Mouse (Mus musculus) embryo, embryonic 11.5 days (tissue): ENCODE data around the gene Adipor2.
A peak's percentile ranks its signal among the peaks of the same experiment; 100 is the strongest.
"Not testable (repeated sequence)": the region's sequence is repeated elsewhere in the genome, so short reads cannot be mapped to it uniquely, and the experiment has no call there.

Source experiments
- DNase-seq: peaks from one replicate; pipeline ENCODE4 v3.0.0-alpha.2; 2012; ENCODE audit warnings: low read depth, low spot score

The Adipor2 gene

GRCm38 (mm10) chr6:119417354-119417753 lies at the start of gene Adipor2:
Gene Adipor2, minus strand, starts transcription at chr6:119417704.
- peak; percentile 48 for DNase-seq

- no peak for DNase-seq
Observed at GRCm38 (mm10) chr6:119466161-119466560, 48.7 kb upstream of the Adipor2 start.

DNA sequence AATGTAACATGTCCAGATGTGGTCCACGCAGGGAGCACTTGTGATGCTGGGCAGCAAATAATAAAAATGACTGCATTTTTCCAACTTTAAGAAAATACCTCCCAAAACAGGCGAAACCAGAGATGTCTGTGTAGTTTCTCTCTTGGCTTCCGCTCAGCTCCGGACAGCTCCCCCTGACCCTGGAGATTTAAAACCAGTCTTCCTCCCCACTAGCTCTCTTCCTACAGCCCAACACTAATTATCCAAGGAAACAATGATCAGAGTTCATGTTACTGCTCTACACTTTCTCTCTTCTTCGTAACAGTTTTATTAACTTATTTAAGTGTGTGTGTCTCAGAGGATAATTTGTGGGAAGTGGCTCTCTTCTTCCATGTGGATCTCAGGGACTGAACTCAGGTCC lies 42.9 kb upstream of the Adipor2 start:
- no peak for DNase-seq

GRCm38 (mm10) chr6:119459041-119459440 lies 41.5 kb upstream of the Adipor2 start:
- no peak for DNase-seq

DNA sequence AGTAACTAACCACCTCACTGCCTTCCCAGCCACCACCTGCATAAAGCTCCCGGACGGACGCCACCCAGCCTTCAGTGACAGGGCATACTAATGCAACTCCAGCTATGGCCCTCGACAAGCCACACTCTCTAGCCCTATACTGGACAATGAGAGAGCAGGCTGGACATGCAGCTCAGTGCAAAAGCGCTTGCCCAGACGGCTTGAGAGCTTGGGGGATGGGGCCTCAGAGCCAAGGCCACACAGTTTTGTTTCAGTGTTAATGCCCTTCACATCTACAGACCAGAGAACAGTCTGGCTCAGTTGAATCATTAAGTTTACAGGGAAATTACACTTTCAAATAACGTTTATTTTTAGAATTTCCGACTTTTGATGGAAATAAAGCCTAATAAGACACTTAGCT lies 40.7 kb upstream of the Adipor2 start:
- no peak for DNase-seq

GRCm38 (mm10) chr6:119451981-119452499 lies 34.5 kb upstream of the Adipor2 start:
- peak; percentile 39 for DNase-seq

GRCm38 (mm10) chr6:119450965-119451943 lies 33.8 kb upstream of the Adipor2 start:
- no peak for DNase-seq

GRCm38 (mm10) chr6:119449060-119449499 lies 31.6 kb upstream of the Adipor2 start:
- DNase-seq: peak; percentile 41

DNA sequence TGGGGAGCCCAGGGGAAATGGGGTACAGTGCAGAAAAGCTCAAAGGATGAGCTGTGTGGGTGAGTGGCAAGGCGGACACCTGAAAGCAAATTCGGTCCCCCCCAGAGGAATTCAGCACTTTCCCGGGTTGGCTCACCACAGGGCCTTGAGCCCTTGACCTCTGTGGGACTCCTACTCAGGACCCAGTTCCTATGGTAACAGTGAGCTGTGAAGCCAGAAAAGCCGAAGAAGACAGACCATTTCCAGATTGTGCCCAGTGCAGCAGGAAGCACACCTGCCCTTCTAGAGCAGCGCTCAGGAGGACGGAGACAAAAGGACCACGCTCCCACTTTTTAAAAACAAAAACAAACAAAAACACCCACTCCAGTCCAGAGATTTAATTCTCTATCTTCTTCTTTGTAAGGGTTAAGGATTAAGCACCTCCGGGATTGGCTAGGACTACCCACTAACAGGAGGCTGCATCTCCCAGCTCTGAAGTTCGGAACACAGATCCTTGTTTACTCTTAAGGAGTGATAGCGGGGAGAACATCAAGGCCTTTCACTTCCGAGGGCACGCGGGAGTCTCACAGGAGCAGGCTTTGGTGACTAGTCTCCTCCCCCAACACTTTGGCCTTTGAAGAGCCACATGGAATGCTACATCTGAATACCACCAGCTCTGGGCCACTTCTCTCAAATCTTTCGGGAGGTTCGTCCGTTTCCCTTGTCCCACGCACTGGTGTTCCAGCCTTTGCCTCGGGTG lies 31.0 kb upstream of the Adipor2 start:
- DNase-seq: no peak

DNA sequence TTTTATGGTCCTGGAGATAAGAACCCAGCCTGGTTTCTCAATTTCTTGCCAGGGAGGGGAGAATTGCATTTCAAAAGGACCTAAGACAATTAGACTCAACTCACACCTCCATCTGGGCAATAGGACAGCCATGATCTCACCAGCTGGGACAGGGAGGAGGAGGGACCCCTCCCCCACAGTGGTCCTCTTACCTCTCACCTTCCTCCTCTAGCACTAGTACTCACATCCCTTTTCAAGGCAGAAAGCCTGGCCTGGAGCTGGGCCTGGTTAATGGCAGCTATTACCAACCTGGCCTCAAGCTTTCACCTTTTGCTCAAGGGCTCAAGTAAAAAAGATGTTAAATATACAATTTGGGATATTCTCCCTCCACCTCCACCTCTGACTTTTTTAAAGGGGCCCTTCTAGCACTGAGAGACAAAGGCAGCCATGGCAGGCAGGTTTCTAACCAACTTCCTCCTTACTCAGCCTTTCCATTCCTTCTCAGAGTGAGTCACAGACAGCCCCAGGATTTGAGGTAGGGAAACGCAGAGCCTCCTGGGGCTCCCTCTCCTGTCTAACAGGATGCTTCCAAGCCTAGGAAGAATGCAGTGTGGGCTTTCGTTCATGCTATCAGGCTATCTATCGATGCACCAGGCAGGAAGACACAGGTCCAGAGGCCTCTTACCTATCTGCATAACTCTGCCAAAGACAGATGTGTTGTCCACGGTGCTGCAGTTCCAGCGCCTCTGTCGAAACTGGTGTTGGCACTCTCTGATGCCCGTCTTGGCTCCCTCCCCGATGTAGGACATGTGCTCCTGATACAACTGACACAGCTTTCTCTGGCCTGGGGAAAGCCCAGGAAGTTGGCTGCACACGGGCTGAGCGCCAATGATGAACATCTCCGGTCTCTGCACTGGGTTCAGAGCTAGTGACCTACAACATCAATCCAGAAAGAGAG lies 28.4 kb upstream of the Adipor2 start:
- no peak for DNase-seq

- DNase-seq: peak; percentile 79
Observed at GRCm38 (mm10) chr6:119443742-119444645, 26.5 kb upstream of the Adipor2 start.

- not testable (repeated sequence) for DNase-seq
Observed at GRCm38 (mm10) chr6:119442729-119443128, 25.2 kb upstream of the Adipor2 start.

- no peak for DNase-seq
Observed at GRCm38 (mm10) chr6:119437894-119438761, 20.6 kb upstream of the Adipor2 start.

- no peak for DNase-seq
Observed at GRCm38 (mm10) chr6:119434394-119434793, 16.9 kb upstream of the Adipor2 start.

DNA sequence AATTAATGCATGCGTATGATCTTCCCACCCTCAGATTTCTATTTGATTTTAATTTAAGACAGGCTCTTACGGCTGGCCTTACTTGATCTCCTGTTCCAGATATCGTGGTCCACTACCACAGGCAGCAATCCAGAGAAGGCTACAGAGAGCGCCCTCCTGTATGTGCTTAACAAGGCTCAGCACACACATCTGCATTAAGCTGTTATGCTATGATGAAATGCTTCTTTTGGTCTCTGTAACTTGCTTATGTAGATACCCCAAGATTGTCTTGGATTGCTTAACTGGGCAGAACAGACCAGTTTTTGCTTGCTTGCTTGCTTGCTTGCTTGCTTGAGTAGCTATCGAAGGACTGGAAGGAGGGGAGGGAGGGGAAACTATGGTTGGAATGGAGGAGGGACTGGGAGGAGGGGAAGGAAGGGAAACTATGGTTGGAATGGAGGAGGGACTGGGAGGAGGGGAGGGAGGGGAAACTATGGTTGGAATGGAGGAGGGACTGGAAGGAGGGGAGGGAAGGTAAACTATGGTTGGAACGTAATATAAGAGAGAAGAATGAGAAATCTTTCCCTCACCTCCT lies 14.3 kb upstream of the Adipor2 start:
- no peak for DNase-seq

DNA sequence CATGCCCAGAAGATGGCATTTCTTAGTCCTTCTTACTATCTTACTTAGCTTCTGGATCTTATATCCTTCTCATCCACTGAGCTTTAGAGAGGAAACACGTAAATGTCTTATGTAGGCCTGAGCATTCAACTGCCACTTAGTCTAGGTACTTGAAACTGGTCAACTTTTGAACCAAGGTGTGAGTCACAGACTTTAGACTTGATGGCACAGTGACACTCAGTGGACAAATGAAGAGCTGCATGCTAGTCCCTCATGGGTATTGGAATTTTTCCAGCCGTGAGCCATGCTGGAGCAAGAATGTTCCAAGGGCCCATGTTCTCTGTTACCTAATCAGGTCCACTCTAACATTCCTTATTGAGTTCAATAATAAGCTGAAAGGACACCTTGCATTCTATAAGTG lies 13.0 kb upstream of the Adipor2 start:
- no peak for DNase-seq

GRCm38 (mm10) chr6:119429311-119429710 lies 11.8 kb upstream of the Adipor2 start:
- DNase-seq: no peak

- DNase-seq: no peak
Observed at GRCm38 (mm10) chr6:119428611-119429010, 11.1 kb upstream of the Adipor2 start.

- no peak for DNase-seq
Observed at GRCm38 (mm10) chr6:119421001-119421400, 3.5 kb upstream of the Adipor2 start.
